Comparison of ENCODE assay signal across 8 mouse cellular contexts in genomic region chrX:57521117-57522095, GRCm38 (mm10). TPM values are rescaled to one million over a fixed set of nuclear protein-coding genes. Genes with fewer than 3 reads are reported as not detected.
DNase-seq lines count a peak whose midpoint lies in the region; ATAC-seq lines count a peak whose summit lies in the region.
"Had no signal": no experiment of that assay in that cellular context is flagged by ENCODE, and none has a peak within 500 bp of the region (broad histone marks: within the 10 kb centered on the region; RNA-seq: fewer than 3 reads in every experiment).

No protein-coding gene starts in this region.

- no peak overlapping the region for H3K27ac ChIP-seq in neural tube, embryonic 11.5 days (ENCODE audit: low read depth, low read length)
- H3K27ac ChIP-seq in forebrain, embryonic 10.5 days, result no peak overlapping the region

- H3K36me3 ChIP-seq in neural tube, embryonic 11.5 days (ENCODE audit: control insufficient read depth, insufficient read depth, low read length), result no peaks in the 10 kb centered on the region
- H3K36me3 ChIP-seq in forebrain, embryonic 10.5 days (replicated peaks), result no peaks in the 10 kb centered on the region

- no peaks in the 10 kb centered on the region for H3K9me3 ChIP-seq in neural tube, embryonic 11.5 days (ENCODE audit: control insufficient read depth, low read length)
- no peaks in the 10 kb centered on the region for H3K9me3 ChIP-seq in forebrain, embryonic 10.5 days

- no peak overlapping the region for H3K9ac ChIP-seq in neural tube, embryonic 11.5 days (ENCODE audit: low read length)

- no peaks in the 10 kb centered on the region for H3K4me1 ChIP-seq in neural tube, embryonic 11.5 days (ENCODE audit: control insufficient read depth, insufficient read depth, low read length)
- no peaks in the 10 kb centered on the region for H3K4me1 ChIP-seq in forebrain, embryonic 10.5 days

- peak overlapping the region; percentile 21; the same call in 1 of the 2 replicates for H3K4me2 ChIP-seq in neural tube, embryonic 11.5 days (ENCODE audit: low read depth)

- WGBS in neural tube, embryonic 11.5 days, result 47% methylated on average over 28 of the region's 28 CpGs
- 41% methylated on average over 28 of the region's 28 CpGs for WGBS in forebrain, embryonic 10.5 days

- peak; percentile 55; the same call in 1 of the 2 replicates for ATAC-seq in neural tube, embryonic 11.5 days (ENCODE audit: insufficient read depth, low FRiP score, low TSS enrichment)

- H3K27me3 ChIP-seq in neural tube, embryonic 11.5 days (ENCODE audit: control insufficient read depth, insufficient read depth, low read length), result no peaks in the 10 kb centered on the region
- H3K27me3 ChIP-seq in forebrain, embryonic 10.5 days (ENCODE audit: poor library complexity, severe bottlenecking), result peaks cover 10% of the 10 kb centered on the region

- H3K4me3 ChIP-seq in neural tube, embryonic 11.5 days (ENCODE audit: low read depth, low read length), result no peak overlapping the region
- H3K4me3 ChIP-seq in forebrain, embryonic 10.5 days, result peak overlapping the region; percentile 32

- DNase-seq in neural tube, embryonic 11.5 days (ENCODE audit: low spot score), result peak; percentile 31
- DNase-seq in neural tube, embryonic 10.5 days (ENCODE audit: extremely low spot score, low spot score), result no peak
- peak; percentile 17 for DNase-seq in forebrain, embryonic 10.5 days (ENCODE audit: extremely low spot score, low spot score)
- peak; percentile 9 for DNase-seq in layer of hippocampus, adult 9-11 months
- peak; percentile 37 for DNase-seq in retina, postnatal 1 day
- DNase-seq in lung, postnatal 10 days, result no peak
- DNase-seq in urinary bladder, postnatal 14 days (ENCODE audit: low spot score), result no peak
- DNase-seq: adrenal gland, postnatal 10 days had no signal

RNA-seq across cellular contexts. Expression of gene Gpr101, which starts 17.8 kb away (rescaled TPM):
- not detected in 2 replicates for polyA plus RNA-seq in neural tube, embryonic 11.5 days (2014; fragmentation: Nextera tagmentation; extraction: Ambion mirVana)
- 0.02 TPM in 1 of 2 replicates, not detected in the other for polyA plus RNA-seq in forebrain, embryonic 10.5 days (2016; fragmentation: Nextera tagmentation; extraction: Ambion mirVana)

Comparison
In these comparisons a context has a peak if more than half of its experiments do, and no peak if none do; other contexts are left out.
1. DNase-seq: peak in neural tube, embryonic 11.5 days (single experiment), forebrain, embryonic 10.5 days (single experiment), layer of hippocampus, adult 9-11 months (single experiment) and retina, postnatal 1 day (single experiment); none in neural tube, embryonic 10.5 days (single experiment), lung, postnatal 10 days (single experiment) and urinary bladder, postnatal 14 days (single experiment).